Mouse (Mus musculus): ENCODE measurements around the gene Vps50.
A peak's percentile ranks its signal among the peaks of the same experiment; 100 is the strongest.
"Not testable (repeated sequence)": the region's sequence is repeated elsewhere in the genome, so short reads cannot be mapped to it uniquely, and the experiment has no call there.

Vps50 gene

DNA sequence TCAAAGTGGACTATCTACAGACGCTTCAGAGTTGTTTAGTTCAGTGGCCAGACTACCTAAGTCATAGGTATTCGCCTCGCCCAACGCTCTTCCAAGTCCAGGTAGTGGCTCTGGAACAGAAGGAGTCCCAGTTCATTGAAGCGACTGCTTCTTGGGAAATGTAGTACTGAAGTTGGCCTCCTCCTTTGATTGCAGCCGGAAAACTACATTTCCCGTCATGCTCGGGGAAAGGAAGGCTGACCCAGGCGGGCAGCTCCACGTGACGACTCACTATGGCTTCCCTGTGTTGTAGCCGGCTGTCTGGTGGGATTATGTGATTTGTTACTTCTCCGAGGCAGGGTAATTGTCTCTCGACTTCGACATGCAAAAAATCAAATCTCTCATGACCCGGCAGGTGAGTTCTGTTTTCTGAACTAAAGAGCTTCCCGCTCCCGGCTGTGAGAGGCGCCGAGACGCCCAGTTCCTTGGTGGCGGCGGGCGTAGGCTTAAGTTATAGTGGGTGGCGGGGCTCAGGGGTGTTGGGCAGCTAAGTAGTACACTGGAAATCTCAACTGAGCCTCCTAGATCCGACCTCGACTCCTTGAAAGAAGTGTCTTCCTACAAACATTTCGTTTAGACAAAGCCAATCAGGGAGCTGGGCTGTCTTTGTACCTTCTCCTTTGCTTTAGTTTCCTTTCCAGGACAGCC is at the start of gene Vps50, which contains the start of gene Hepacam2:
TSS of gene Vps50 (plus strand) at position 221 of the 687 bp plus-strand sequence.
TSS of gene Hepacam2 (minus strand) at position 137 of the 687 bp plus-strand sequence.
- DNase-seq (ENCODE audit: low read depth), result peak; percentile 83

DNA sequence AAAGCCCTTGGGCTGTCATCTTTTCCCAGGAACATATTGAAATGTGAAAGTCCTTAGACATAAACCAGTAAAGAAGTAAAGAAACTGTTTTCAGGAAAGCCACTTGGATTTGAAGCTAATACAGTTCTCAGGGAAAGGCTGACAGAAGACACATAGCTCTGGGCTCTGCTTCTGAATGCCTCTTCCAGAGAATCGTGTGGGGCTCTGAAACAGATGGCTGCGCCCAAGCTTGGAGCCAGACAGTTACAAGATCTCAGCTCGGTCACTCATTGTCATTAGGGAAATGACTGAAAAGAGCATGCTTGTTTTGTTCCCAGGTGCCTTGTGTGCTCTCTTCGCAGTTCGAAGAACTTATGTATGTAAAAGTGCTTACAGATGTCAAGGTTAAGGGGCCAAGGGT is 43.8 kb upstream of the Vps50 start:
- DNase-seq (ENCODE audit: low read depth), result no peak

DNA sequence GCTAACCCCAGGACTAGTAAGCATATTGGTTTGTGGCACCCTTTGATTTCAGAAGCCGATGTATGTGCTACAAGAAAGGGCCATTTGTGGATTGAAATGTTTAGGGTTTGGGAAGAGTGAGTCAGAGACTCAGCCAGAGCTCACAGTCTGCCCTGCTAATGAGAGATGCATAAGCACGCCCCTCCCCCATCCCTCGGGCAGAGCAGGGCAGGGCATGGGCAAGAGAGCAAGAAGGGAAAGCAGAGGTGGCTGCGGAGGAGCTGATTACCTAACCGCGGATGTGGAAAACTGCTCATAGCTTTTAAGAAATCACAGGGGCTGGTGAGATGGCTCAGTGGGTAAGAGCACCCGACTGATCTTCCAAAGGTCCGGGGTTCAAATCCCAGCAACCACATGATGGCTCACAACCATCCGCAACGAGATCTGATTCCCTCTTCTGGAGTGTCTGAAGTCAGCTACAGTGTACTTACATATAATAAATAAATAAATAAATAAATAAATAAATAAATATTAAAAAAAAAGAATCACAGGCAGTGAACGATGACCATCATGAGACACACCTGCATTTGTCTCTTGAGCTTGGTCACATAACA is 42.1 kb upstream of the Vps50 start:
- no peak for DNase-seq (ENCODE audit: low read depth)

DNA sequence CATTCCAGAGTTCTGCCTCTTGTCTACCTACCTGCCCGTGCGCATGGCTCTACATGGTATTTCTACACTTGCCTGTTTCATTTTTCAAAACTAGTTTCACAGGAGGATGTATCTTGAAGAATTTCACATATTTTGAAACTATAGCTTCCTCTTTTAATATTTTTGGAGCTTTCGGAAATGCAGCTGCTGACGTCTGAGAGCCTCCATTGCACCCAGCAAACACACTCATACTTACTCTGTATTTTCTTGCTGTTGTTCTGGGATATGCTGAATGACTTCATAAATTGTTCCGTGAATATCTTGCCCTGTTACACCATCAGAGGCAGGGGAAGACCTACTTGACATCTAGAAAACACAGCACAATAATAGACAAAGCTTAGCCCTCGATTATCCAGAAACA is 35.2 kb upstream of the Vps50 start:
- DNase-seq (ENCODE audit: low read depth), result no peak

DNA sequence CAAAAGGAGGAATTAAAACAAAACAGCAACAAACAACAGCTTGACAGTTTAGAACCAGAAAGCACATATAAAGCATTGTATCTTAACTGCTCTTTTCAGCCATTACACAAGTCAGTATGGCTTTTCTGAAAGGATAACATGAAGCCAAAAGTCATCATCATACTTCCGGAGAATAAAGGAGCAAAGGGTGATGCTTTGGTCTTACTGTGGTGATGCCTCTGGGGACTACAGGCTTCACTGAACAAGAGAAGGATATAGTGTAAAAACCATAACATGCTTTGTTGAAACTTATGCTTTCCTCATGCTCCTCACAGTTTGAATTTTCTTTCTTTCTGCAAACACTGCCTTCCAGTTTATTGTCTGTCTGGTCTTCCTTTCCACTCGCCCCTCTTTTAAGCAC is 34.6 kb upstream of the Vps50 start:
- DNase-seq (ENCODE audit: low read depth), result no peak

DNA sequence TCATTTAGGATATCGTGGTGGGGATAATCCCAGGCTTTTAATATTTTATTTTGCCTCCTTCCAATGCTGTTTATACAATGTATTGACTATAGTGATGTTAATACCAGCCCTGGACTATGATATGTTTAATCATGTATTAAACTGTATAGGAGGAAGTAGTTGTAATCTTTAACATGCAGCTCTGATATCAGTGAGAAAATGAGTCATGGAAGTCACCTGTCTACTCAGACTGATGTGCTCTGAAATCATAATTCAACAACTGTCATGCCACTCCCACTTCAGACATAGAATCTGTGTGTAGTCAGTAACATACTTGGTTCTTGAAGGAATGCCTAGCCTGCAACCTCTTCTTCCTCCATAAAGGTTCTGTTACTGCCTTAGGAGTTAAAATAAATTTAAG is 29.6 kb upstream of the Vps50 start:
- no peak for DNase-seq (ENCODE audit: low read depth)

DNA sequence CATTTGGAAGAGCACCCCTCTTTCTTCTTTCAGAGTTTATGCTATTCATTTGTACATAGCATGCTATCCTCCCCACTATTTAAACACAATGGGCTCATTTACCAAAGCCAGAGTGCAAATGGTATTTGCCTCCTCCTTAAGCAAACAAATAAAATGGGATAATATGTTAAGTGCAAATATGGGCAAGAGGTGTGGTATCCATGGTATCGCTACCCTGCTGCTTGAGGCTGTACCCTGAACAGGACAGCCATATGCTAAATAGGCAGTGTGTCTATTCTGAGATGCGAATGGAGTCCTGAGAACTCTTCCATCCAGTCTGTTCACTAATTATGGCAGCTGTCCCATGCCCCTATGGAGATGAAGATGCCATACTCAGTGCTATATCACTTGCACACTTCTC is 27.5 kb upstream of the Vps50 start:
- DNase-seq (ENCODE audit: low read depth), result no peak

DNA sequence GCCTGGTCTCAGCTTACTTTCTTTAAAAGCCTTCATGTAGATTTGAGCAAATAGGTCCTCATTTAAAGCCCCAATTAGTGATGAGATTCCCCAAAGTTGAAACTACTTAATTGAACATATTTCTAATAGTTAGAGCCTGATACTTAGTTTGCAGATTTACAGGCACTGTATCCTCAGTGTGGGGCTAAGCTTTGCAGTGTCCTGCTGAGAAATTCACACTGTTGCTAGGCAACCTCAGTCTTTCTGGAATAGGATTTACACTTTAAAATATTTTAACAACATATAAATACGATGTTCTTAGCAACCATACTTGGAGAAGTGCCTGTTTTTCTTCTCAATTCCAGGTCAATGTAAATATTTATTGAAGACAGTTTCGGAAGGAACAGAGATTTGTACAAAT is 21.9 kb upstream of the Vps50 start:
- no peak for DNase-seq (ENCODE audit: low read depth)

DNA sequence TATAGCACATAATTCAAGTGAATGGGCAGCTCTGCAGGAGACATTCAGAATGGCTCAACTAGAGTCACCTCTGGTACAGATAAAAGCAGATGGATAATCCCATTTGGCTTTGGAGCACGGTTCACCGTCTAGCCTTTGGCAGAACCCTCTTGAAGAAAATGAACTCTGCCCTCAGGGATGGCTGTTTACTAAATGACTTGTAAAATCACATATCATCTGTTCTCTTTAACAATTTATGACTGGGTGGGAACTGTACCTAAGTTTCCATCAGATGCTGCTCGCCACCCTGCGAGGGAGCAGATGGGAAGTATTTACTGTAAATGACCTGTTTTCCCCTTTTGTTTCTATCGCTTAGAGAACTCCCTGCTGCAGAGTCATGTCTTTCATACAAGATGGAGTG is 18.3 kb upstream of the Vps50 start:
- DNase-seq (ENCODE audit: low read depth), result no peak

DNA sequence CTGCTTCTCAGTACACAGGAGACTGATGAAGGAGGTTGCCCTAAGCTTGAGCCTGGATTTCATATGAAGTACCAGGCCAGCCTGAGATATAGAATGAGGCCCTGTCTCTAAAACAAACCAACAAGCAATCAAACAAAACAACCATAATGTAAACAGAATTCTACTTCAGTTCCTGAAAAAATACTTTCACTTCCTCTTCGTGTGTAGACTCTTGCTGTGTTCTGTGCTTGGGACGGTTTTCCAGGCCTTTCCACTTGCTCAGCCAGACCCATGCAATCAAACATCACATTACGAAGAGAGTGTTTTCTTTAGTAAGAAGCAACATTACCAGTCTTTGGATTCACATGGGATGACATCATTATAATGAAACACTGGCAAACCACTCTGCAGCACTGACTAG is 16.5 kb upstream of the Vps50 start:
- no peak for DNase-seq (ENCODE audit: low read depth)

DNA sequence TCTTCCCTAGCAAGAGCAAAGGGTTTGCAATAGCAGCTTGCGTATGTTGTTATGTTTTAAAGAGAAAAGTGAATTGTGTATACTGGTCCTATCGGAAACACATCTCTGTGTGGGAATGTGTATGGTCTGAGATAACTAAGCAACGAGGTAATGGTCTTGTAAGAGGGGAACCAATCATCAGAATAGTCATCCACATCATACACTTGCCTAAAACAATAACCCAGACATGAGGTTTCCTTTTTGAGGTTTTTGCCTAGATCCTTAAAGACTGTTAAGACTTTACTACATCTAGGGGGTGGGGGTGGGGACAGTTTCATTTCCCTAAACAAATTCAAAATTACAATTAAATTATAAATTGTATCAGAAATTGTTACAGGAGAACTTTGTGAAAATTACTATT is 13.0 kb upstream of the Vps50 start:
- no peak for DNase-seq (ENCODE audit: low read depth)

DNA sequence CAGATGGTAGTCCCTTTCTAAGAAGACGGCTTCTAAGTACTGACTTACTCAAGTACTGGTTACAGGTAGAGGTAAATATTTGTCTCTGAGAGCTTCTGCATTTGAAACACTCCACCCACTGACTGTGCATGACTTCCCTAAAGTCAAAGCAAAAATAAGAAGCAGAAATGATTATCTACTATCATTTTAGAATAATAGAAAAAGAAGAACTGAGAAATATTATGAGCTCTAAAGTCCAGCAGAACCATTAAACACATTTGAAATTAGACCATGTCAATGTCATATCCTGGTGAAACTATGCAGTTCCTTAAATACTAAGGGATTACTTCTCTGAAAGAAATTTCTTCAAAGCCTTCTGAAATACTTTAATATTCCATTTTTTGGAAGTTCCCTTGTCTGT is 10.8 kb upstream of the Vps50 start:
- no peak for DNase-seq (ENCODE audit: low read depth)

DNA sequence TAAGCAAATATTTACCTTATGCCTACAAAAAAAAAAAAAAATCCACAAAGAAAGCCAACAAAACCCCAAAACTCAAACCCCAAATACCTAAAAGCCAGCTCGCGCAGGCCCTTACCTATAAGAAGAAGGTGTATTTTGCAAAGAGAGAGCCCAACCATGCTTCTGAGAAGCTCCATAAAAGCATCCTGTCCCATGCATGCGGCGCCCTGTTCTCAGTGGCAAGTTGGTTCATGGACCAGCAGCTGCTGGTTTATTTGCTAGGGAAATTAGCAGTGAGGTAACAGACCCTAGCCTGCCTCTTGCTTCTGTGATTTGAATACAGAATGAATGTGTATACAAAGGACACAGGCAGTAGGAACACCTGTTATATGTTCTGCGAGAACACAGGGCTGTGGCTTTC is 3.9 kb upstream of the Vps50 start:
- DNase-seq (ENCODE audit: low read depth), result no peak

DNA sequence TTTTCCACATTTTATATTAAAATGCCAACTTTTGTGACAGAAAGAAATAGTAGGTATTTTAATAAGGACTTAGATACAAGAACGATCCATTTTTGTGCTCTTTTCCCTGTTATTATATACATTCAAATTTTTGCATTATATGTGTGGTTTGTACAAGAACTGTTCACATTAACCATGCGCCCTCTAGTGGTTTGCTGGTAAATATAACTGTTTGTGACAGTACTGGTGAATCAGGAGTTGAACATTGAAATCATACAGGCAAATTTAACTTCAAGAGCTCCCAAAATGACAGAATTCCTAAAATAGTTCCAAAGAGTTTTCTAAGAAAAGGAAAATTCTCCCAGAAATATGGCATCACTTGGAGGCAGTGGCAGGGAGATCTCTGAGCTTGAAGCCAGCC is 2.0 kb upstream of the Vps50 start:
- no peak for DNase-seq (ENCODE audit: low read depth)

DNA sequence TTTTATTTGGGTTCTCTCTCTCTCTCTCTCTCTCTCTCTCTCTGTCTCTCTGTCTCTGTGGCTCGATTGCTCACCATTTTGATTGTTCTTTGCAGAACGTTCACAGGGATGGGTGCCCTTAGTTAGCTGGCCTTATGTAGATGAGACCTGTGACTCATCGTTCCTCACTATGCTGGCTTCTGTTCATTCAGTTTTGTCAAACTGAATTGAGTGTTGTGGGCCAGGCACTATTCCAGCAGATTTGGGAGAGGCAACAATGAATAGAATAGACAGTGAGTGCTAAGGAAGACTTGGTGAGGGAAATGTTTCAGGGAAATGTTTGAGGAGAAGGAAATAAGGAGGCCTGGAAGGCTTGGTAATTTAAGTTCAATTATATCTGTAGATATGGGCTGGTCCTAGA is 2.1 kb downstream of the Vps50 start:
- no peak for DNase-seq (ENCODE audit: low read depth)

DNA sequence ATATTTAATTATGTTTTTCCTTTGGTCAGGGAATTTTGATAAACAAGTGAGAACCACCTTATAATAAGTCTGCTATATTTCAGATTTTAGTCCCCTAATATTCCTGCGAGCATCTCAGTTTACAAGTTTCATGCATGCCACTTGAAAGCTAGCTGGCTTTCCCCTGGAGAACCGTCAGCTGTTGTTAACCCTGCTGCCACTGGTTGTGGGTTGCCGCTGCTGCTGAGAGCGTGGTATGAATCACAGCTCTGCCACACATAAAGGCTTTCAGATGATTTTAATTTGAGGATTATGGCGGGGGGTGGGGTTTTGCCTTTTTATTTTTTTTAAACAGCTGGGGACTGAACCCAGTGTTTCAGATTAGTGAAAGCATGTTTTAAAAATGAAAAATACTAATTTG is 7.1 kb downstream of the Vps50 start:
- DNase-seq (ENCODE audit: low read depth), result no peak

DNA sequence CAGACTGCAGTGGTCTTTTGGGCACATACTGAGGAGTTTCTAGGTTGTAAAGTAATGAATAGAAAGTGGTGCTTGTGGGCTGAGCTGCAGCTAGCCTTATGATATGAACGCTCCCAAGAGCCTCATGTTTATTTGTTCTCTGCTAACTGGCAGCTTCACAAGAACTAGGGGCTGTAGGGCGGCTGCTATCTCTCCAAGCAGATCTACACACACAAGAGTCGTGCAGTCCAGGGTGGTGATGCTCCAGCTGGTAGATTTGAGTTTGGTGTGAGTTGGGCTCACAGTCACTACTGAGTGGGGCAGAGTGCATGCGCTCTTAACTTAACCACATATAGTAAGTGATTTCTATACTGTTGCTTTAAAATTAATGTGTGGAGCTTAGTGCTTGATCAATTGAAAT is 8.9 kb downstream of the Vps50 start:
- no peak for DNase-seq (ENCODE audit: low read depth)

DNA sequence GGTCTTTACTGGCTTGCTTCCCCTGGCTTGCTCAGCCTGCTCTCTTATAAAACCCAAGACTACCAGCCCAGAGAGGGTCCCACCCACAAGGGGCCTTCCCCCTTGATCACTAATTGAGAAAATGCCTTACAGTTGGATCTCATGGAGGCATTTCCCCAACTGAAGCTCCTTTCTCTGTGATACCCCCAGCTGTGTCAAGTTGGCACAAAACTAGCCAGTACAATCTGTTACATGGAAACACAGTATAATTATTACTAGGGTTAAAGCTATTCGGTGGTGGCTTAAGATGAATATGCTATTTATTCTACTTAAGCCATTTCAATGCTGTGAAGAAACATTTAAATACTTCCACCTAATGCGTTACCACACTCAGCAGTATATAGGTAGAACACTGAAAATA is 10.0 kb downstream of the Vps50 start:
- DNase-seq (ENCODE audit: low read depth), result not testable (repeated sequence)

DNA sequence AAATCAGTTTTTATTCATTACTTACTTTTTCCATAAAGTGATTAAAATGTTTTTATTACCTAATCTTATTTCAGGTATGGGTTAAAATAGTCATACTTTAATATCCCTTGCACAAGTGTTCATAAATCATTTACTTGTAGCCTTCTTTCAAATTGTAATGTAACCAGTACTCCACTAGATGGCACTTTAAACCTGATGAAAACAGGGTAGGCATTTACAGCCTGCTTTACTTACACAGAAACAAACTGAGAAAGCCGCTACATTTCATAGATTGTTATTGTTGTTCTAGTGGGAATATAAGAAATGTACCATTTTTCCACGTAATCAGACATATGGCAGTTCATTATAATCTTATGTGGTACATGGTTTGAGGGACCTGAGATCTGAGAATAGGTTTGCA is 11.6 kb downstream of the Vps50 start:
- DNase-seq (ENCODE audit: low read depth), result peak; percentile 55

DNA sequence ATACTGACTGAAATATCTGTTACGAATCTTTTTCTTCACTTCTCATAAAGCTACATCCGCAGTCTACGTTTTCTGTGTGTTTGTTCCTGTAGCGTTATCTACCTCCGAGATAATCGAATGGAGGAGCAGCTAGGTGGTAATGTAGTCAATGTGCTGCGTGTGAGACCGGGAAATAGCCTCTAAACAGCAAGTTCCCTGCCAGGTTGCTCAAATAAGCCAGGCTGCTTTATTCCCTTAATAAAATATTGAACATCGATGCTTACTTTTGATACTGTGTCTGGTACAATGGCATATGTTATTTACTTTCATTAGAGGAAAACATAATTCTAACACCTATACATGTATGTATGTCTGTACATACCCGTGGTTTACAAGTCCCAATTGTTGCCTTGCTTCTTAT is 12.9 kb downstream of the Vps50 start:
- DNase-seq (ENCODE audit: low read depth), result no peak

DNA sequence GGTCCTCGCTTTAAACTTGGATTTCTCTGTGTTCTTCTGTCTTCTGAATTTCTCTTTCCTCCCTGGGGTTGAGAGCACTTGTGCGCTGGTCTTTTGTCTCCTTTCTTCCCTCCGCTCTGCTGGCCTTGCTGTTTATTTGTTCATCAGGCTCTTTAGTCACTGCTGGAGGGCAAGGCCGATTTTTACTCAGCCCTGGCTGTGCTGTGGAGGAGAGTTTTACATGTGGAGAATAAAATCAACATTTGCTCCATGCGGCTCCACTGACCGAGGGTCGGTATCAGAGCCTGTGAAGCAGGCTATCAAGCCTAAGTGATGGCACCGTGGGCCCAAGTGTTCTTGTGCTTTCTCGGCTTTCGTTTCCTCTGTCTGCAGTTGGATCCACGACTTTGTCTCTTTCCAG is 13.4 kb downstream of the Vps50 start:
- no peak for DNase-seq (ENCODE audit: low read depth)

DNA sequence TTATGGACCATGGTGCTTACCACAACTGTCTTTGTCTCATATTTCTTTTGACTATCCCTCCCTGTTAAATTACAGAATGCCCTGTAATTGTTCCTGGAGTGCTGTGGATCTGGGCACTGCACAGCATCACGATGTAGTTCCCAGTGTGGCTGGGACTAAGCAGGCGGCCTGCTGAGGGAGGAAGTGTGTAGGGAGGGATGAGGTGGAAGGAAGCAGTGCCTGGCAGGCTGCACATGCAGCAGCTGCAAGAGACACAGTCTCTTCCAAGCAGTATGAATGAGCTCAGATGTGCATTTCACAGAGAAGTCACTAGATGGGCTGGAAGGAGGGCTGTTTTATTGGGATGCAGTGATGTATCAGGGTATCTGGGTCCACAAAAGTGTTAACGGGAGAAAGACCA is 14.4 kb downstream of the Vps50 start:
- DNase-seq (ENCODE audit: low read depth), result no peak

DNA sequence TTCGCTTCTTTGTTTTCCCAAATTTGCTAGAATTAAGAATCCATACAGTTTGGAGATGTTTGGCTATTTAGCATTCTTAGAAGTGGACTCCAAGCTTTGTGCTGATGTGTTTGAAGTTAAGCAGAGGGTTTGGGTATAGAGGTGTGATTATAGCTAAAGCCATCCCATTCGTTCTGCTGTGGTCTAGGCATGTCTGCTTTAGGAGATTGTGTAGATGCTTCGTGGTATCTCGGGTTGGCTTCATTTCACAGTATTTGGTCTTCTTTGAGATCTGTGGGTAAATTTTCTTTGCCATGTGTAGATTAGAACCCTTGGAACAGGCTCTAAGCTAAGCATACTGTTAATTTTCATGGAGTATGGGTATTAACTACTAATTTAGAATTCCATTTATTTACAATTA is 30.0 kb downstream of the Vps50 start:
- DNase-seq (ENCODE audit: low read depth), result no peak

DNA sequence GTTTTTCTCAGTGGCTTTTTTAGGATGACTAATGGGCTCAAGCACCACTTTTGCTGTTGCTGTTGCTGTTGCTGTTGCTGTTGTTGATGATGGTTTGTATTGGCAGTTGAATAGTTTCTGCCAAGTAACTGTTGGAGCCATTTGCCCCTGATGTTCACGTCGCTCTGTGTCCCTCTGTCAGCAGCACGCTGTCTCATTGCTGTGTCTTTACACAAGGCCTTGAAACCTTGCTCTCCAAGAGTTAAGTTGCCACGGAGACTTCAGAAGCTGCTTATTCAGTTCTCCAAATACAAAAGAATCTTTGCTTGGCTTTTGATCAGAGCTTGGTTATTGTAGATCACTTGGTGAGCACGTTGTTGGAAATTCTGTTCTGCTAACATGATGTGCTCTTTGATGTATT is 33.3 kb downstream of the Vps50 start:
- DNase-seq (ENCODE audit: low read depth), result no peak

Measured in c-Kit-positive CD71-positive TER-119-negative erythroid progenitor cells, embryonic 14.5 days (primary cell).